Mouse (Mus musculus) kidney, adult 18-20 months (tissue): ENCODE measurements around the gene Izumo1r.

Experiments
- DNase-seq: peaks from one replicate; pipeline ENCODE4 v3.0.0; 2021

Izumo1r gene

DNA sequence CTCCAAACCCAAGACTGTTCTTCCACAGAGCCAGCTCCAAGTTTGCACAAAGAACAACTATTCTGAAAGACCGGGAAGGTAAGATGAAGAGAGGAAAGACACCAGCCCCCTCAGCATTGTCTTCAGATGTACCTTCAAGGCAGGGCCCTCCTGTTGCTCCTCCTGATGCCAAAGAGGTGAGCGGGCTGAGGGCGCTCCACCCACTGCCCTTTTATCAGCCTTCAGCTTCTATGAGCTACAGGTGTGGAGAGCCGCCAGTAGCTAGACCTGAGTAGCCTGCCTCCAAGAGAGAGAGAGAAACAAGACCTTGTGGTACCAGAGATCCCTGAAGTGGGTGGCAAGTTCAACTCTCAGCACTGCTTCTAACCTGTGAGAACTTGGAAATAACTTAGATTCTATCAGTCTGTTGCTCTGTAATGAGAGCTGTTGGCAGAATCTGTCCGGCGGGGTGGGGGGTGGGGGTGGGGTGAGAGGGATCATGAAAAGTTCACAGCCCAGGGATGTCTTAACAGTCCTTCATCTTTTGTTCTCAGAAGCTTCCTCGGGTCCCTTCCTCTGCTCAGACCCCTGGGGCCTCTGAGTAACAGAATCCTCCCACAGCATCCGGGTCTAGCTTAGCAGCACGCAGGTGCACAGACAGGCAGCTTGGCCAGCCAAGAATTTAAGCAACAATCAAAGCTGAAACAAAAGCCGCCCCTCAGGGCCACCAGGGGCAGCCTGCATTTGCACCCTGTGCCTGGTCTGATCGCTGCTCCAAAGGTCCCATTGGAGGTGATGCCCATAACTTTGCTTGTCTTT lies at the start of gene Izumo1r:
TSS of gene Izumo1r (minus strand) at position 369 of the 798 bp plus-strand sequence.
- DNase-seq: no peak

DNA sequence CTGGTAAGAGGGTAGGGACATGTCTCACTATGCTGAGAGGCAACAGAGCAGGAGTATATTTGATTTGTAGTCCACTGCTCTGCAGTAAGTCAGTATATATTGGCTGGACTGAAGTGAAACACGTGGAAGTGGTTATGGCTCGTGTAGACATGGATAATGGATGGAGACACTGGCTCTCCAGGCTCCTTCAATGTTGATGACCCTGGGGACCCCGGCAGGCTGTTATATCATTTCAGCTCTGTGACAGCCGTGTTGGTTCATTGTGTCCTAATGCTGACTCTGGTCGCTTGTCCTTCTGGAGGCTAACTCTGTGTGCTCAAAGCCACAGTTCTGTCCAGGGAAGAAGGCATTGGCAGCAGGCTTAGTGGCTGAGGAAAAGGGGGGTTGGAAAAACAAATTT lies 47.3 kb upstream of the Izumo1r start:
- no peak for DNase-seq

DNA sequence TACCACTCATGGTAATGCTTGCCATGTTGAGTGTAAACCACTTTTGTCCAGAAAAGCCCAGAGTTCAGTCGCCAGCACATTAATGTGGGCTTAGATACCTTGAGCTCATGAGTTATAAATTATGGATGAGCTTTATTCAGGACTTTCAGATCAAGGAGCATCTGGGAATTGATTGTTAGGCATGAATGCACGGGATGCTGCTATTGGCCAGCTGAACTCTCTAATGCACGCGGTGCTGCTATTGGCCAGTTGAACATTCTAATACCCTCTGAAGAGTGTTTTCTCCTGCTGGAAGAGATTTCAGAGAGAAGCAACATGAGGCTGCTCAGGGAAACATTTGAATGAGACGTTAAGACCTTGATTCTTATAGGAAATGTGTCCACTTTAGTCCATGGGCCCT lies 45.1 kb upstream of the Izumo1r start:
- DNase-seq: no peak

DNA sequence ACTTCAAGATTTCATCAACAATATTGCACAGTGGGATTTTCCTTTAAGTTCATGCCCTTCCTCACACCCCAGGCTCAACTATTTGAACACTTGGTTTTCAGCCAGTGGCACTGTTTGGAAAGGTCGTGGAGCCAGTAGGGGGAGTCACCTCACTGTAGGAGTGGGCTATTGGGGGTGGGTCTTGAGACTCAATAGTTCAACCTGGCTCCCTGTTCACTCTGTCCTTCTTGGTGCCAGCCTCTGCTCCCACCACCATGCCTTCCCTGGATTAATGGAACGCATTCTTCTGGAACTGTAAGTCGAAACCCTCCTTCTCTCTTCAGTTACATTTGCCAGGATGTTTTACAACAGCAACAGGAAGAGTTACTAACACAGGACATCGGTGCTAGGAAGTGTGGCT lies 42.9 kb upstream of the Izumo1r start:
- DNase-seq: no peak

DNA sequence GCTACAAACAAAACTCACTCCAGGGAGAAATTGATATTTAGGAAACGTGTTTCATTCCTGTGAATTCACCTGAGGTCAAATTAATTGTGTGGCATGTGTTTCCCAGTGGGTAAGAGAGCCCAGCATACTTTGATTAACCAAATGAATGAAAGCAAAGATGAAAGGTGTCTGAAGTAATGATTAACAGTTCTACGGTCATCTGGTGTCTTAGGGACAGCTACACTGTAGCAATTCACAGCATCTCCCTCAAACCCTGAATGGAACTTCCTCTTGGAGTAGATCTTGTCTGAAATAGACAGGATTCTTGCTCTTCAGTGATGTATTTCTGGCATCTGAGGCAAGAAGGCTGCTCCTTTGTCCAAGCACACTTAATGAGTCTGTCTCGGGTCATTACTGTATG lies 42.2 kb upstream of the Izumo1r start:
- DNase-seq: no peak

DNA sequence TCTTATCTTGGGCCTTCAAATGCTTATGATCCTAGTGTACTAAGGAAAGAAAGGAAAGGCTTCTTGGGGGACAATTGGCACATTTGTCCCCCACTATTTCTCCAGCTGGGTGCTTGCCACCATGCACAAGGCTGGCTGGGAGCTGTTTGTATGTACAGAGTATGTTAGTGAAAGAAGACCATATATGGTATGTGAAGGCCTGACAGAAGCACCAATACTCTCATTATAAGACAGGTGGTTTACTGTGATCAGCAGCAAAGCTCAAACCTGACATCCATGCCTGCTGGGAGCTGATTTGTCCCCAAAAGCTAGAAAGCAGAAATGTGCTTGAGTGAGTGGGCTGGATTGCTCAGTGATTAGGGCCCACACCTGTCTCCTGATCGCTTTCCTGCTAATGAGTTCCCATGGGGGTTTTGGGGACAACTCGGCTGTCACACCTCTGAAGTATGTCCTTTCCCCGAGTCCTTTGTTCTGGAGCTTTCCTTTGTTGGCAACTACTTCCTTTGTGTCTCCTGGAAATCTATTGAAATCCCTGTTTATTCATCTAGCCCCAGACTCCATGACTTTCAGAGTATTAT lies 38.5 kb upstream of the Izumo1r start:
- DNase-seq: no peak

DNA sequence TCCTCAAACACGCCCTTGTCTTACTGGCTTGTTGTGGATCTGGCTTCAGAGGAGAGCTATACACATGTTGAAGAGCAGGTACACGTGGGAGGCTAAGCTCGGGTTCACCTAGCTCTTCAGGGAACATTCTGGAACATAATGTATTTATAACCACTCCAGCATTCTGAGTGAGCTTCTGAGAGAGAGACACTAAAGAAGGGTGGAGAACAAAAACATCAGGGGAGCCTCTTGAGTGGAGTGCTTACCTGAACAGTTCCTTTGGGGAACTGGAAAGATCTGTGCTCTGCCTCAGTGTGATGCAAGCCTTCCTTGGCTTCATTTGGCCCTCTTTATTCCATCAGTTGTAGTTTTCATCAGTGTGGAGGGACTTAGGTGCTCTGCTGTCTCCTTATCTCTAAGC lies 35.9 kb upstream of the Izumo1r start:
- DNase-seq: no peak

DNA sequence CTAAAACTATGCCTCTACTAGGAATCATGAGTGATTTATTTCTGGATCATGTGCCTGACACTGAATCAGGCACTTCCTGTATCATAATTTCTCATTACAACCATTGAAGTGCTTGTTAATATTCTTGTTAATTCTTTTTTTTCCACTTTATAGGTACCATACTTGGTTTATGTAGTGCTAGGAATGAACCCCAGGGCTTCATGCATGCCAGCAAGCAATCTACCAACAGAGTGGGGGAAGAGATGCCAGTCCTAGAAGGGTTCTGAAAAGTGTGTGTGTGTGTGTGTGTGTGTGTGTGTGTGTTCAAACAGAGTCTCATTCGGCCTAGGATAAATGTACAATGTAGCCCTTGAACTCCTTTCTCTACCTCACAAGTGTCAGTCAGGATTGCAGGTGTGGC lies 33.6 kb upstream of the Izumo1r start:
- DNase-seq: no peak

DNA sequence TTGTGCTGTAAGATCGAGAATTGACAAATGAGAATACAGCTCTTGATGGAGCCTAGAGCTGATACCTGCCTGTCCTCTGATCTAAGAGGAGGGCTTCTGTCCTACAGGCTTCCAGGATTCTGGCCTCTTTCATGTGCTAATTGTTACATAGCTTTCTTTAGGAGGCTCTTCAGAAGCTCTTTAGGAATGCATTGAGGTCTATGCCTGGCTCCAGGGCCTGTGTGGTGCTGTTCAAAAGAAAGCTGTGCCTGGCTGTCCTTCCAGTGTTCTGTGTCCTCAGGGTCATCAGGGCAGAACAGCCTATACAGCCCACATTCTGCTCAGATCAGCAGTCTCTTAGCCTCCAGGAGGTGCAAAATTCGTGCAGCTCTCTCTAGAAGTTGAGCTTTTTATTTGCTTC lies 31.1 kb upstream of the Izumo1r start:
- no peak for DNase-seq

DNA sequence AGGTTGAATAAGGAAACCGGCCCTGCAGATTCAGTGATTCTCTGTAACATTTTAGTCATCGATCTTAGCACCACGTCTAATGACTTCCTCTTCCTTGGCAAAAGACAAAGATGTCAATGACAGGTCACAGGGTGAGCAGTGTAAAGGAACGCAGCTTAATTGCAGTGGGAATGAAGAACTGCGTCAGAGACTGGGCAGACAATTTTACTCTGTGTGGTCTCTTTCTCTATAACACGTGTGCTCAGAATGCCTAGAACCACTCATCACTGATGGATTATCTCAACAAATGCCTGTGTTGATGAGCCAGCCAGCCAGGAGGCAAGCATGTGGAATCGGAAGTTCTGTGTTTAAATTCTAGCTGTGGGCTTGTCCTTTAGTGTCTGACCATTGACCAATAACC lies 28.2 kb upstream of the Izumo1r start:
- no peak for DNase-seq

DNA sequence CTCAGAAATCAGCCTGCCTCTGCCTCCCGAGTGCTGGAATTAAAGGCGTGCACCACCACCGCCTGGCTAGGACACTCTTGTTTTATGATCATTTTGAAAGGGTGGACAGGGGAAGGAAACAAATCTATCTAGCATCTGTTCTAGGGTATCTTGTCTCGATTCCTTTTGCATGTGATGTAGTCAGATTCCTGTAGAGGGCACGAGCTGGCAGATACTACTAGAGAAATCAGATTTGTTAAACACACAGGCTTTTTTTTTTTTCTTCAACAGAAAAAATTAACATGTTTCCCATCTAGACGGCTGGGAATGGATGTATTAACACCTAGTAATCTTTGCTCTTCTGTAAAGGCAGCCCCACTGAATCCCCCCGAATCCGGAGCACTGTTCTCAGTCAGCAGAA lies 27.5 kb upstream of the Izumo1r start:
- DNase-seq: no peak

DNA sequence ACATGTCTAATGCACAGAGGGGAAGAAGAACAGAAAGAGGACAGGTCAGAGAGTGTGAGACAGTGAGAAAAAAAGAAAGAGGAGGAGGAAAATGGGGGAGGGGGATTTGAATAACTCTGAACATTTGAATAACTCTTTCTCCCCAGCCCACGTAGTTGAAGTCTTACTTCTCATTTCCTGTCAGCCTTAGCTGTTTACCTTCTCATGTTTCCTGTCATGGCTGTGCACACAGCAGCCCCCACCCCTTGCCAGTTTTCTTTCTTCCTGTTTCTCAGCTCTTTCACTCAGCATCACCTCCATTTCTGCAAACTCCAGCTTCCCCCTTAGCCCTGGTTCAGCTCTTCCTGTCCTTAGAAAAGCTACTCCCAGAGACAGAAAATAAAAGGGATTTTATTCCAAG lies 22.8 kb upstream of the Izumo1r start:
- DNase-seq: no peak

DNA sequence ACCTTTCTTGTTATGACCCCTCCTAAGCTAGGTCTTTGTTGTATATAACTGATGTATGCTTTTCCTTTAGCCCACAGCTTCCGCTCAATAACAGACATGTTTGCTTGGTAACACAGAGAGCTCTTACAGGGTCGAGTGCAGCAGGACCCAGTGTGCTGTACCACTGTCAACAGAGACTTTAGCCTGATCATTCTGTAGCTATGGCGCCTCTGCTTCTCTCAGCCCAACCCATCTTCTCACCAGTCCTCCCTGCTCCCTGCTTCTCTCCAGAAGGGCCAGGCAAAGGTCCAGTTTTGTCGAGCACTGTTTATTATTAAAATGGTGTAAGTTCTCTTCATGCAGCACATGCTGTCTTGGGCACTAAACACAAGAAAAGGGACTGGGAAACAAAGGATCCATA lies 19.9 kb upstream of the Izumo1r start:
- no peak for DNase-seq

DNA sequence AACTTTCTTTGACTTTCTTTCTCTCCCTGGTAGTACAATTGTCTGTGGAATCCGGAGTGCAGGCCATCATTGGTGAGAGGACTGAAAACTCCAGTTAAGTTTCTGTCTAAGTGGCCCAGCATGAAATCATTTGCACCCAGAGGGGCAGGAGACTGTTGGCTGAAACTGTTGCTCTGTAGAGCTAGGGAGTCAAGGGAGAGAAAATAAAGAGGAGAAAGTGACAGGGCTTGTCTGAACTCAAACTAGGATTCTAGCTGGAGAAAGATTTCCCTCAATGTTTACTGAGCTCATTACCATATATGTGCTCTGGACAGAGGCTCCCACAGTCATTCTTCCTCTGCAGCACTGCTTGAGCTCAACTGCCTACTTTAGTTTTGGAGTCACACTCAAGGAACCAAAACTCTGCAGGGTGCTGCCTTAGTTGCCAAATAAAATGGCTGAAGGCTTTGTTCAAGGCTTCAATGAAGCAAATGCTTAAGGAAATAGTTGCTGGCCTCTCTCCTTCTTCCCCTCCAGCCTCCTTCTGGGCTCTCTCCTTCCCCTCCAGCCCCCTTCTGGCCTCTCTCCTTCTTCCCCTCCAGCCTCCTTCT lies 18.3 kb upstream of the Izumo1r start:
- DNase-seq: no peak

DNA sequence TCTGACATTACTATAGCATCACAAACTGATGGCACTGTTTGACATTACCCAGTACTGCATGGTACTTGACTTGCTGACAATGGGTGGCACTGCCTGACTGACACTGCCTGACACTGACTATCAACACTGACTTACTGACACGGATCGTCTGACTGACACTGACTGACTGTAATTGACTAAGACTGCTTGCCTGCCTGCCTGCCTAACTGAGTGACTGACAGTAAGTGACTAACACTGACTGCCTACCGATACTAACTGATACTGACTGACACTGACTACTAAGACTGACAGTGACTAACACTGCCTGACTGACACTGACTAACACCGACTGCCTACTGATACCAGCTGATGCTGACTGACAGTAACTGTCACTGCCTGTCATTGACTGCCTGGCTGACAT lies 17.5 kb upstream of the Izumo1r start:
- no peak for DNase-seq

DNA sequence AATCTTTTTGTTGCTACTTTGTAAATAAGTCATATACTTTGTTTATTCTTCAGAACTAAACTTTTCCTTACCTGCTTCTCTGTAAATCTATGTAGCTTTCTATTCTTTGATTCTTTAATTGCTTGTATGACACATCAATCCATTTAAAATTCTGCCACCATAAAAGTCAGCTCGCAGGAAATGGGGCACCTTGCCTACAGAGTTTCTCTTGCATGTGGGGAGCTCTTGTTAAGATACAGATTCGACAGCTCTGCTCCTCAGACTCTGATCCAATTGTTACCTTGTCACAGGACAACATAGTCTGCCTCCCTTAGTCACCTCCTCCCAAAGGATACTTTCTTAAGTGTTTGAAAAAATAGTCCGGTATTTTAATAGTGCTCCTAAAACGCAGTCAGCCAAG lies 16.9 kb upstream of the Izumo1r start:
- DNase-seq: no peak

DNA sequence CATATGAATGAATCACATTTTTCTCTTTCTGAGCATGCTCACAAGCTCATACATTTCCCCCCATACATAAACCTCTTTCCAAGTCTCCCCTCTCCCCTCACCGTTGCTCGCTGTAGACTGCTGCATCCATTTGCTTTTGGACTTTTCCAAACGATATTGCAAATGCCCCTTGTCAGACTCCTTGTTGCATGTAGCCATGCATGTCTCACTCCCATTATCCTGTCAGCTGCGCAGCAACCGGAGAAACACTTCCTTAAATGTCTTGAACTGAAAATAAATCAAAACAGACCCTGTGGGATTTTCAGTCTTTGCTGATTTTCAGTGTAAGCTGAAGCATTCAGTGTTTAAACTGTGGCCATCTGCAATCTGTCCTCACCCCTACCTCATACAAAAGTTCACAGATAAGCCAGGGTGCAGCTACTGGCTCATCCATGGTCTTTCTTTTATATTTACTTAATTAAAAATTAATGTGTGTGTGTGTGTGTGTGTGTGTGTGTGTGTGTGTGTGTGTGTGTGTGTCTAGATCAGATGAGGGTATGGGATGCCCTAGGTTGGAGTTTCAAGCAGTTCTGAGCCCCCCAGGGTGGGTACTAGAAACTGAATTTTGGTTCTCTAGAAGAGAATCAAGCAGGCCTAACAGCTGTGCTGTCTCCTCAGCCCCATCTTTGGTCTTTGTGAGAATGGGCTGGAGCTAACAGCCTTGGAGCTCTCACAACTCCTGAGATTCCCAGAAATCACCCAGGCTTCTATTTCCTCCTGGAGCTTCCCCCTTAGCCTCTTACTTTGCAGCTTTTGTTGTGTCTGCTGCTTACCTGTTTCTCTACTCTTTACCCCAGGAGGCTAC lies 15.3 kb upstream of the Izumo1r start:
- no peak for DNase-seq

DNA sequence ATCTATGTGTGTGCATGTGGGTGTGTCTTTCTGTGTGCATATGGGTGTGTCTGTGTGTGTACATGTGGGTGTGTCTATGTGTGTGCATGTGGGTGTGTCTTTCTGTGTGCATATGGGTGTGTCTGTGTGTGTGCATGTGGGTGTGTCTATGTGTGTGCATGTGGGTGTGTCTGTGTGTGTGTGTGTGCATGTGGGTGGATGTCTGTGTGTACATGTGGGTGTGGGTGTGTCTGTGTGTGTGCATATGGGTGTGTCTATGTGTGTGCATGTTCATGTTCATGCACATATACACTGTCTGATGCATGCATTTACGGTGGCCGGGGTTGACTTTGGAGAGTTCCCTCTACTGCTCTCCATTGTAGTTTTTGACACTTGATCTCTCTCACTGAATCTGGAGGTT lies 13.9 kb upstream of the Izumo1r start:
- no peak for DNase-seq

DNA sequence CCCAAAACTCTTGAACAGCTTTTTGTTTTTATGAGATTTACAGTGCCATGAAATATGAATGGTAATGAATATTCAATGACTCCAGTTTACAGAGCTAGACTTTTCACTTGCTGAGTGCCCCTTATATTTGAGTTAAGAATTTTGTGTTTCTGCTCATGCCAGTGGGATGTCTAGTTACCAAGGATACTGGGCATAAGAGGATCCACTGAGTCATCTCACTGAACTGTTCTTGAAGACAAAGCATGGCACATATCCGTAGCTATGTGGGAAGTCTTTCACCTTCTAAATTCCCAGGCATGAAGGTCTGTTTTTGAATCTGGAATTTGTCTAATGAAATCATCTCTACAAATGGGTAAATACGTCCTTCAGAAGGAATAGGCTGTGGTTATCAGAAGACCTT lies 8.3 kb upstream of the Izumo1r start:
- no peak for DNase-seq

DNA sequence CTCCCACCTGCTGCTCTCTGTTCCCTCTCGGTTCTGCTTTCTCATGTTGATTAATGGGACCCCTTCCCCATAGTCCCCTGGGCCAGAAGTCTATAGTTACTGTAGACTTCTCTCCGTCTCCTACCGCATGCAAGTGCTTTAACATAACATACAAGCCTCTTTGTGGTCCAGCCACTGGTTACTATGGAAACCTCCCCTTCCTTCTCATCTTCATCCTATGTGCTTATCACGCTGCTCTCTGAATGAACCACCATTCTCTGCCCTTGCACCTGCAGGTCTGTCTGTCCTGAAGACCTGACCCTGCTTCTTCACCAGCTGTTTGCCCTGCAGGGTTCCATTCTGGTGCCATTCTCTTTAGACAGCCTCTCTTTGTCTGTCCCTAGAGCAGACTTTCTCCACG lies 6.2 kb upstream of the Izumo1r start:
- no peak for DNase-seq

DNA sequence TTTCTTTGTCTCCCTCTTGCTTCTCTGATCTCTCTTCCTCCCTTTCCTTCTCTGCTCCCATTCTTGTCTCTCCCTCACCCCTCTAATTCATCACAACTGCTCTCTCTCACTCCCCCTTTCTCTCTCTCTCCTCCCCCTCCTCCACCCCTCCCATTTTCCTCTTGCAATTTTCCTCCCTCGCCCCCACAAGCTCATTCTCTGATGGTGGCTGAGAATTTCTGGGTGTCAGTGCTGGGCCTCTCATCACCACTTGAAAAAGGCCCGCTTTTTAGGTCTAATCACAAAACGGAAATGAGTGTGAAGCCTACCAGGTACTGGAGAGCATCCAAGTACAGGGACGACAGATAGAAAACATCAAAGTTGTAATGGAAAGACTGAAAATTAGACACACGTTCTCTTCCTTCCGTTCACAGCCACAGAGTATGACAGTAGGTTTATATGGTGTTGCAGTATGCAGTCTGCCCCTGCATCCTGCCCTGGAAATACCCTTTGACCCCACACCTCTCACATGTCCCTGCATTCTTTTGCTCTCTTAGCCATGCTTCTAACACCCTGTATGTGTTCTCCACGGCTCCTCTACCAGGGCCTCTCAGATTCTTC lies 4.2 kb upstream of the Izumo1r start:
- no peak for DNase-seq

DNA sequence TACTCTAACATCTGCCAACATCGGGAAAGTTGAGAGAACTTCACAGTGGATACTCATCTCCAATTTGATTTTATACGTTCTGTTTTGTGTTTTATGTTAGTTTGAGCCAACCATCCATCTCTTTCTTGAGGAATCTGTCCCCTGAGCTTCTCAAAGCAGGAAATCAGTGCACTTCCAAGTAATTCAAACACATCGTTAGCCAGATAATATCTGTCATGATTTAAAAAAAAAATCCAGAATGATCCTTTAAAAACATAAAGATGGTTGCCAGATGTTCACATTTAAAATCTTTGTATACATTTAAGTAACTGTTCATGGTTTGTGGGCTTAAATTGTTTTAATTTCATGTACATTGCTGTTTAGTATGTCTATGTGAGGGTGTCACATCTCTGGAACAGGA lies 2.2 kb upstream of the Izumo1r start:
- no peak for DNase-seq

DNA sequence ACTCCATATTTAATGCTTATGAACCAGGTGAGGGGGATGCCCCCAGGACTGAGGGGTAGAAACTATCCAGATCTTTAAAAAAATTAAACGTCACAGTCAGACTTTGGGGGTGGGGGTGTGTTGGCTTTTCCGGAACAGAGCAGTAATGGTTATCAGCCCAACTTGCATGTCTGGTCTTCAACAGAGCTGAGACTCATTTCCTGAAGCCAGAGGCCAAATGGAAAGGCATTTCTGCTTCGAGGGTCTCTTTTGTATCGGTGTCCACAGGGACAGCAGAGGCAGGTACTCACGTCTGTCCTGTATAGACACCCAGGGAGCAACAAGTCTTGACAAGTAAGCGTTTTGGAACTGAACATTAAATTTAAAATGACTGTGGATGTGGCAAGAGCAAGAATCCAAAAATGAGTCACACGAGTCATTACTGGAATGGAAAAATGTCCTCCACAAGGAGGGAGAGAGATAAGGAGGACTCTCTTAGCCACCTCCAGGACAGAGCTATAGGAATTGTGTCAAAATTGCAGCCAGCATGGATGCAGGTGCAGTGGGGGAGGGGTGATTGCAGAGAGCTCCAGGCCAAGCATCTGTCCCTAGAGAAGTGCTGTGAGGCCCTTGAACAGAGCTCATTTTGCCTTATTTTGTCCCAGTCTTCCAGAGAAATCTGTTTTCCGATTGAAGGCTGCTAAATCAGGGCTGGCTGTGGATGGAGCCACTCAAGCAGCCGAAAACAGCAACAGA lies 1.2 kb upstream of the Izumo1r start:
- no peak for DNase-seq
